Mouse (Mus musculus) lung, adult 2 months (tissue): ENCODE measurements at regions not wholly inside any gene's neighbourhood (a gene's known extent, or its start where the extent isn't known, plus 50 kb on each side); places are given as distances from the start of the nearest gene placed in this dataset.

Source experiments
- CTCF ChIP-seq: fragments of 200-500 bp; IDR thresholded peaks from 2 replicates; pipeline ENCODE4 v1.5.1; 2011; ENCODE audit warnings: mild to moderate bottlenecking, low read length, control low read depth; ENCODE audit not compliant: insufficient read depth
- POLR2A ChIP-seq: fragments of 200-500 bp; IDR thresholded peaks from 2 replicates; pipeline ENCODE4 v1.6.1; 2011; ENCODE audit warnings: low read depth, mild to moderate bottlenecking, control low read depth, low read length, borderline replicate concordance; ENCODE audit errors: extremely low read depth

- TF ChIP-seq CTCF (no peak), POLR2A (no peak)
These were observed 789.1 kb downstream of the Robo1 start for GRCm38 (mm10) chr16:73097176-73097575.
